Mouse (Mus musculus) embryonic facial prominence, embryonic 12.5 days (tissue): ENCODE measurements at regions not wholly inside any gene's neighbourhood (a gene's known extent, or its start where the extent isn't known, plus 50 kb on each side); places are given as distances from the start of the nearest gene placed in this dataset.

Source experiments
- ATAC-seq: fragments of 200-750 bp; cut with Nextera tagmentation; 2 replicates; pipeline ENCODE4 v1.8.0; 2017; ENCODE audit not compliant: insufficient number of reproducible peaks, insufficient read depth, low FRiP score, low TSS enrichment
- H3K27ac ChIP-seq: fragments of 300-500 bp; sonication (generic); 2 replicates; pipeline ENCODE4 v1.5.1; 2016; ENCODE audit warnings: mild to moderate bottlenecking
- H3K27me3 ChIP-seq: fragments of 300-500 bp; sonication (generic); 2 replicates; pipeline ENCODE4 v1.6.1; 2016; ENCODE audit warnings: mild to moderate bottlenecking, moderate library complexity
- H3K36me3 ChIP-seq: fragments of 300-500 bp; sonication (generic); 2 replicates; pipeline ENCODE4 v1.6.1; 2016; ENCODE audit warnings: mild to moderate bottlenecking
- H3K4me1 ChIP-seq: fragments of 300-500 bp; sonication (generic); 2 replicates; pipeline ENCODE4 v1.6.1; 2016
- H3K4me2 ChIP-seq: fragments of 300-500 bp; sonication (generic); replicated peaks from 2 replicates; pipeline ENCODE4 v1.6.1; 2016; ENCODE audit warnings: mild to moderate bottlenecking, moderate library complexity
- H3K4me3 ChIP-seq: fragments of 300-500 bp; sonication (generic); 2 replicates; pipeline ENCODE4 v1.5.1; 2016; ENCODE audit warnings: mild to moderate bottlenecking
- H3K9ac ChIP-seq: fragments of 300-500 bp; sonication (generic); 2 replicates; pipeline ENCODE4 v1.6.1; 2016; ENCODE audit warnings: mild to moderate bottlenecking, moderate library complexity
- H3K9me3 ChIP-seq: fragments of 300-500 bp; sonication (generic); 2 replicates; pipeline ENCODE4 v1.6.1; 2016; ENCODE audit warnings: mild to moderate bottlenecking, moderate library complexity
- WGBS: fragments of 180-500 bp; shearing (Covaris S2); methylation state at CpG from one replicate; pipeline ENCODE4 v1.1.7; 2016; 5-methylcytosine and 5-hydroxymethylcytosine counted together

- Histone ChIP-seq H3K27ac (no peak overlapping the region), H3K27me3 (no peaks in the 10 kb centered on the region), H3K9ac (no peak overlapping the region), H3K4me3 (no peak overlapping the region), H3K36me3 (no peaks in the 10 kb centered on the region), H3K4me1 (peaks cover 3% of the 10 kb centered on the region; the same call in 1 of the 2 replicates), H3K9me3 (no peaks in the 10 kb centered on the region), H3K4me2 (no peak overlapping the region)
- 28% methylated on average over 3 of the region's 3 CpGs for WGBS
- ATAC-seq: no peak
Observed at GRCm38 (mm10) chr10:99416896-99417479, 154.0 kb downstream of the Dusp6 start.

- Histone ChIP-seq H3K27ac (no peak overlapping the region), H3K9ac (no peak overlapping the region), H3K27me3 (no peaks in the 10 kb centered on the region), H3K4me2 (no peak overlapping the region), H3K4me1 (peaks cover 3% of the 10 kb centered on the region; the same call in 1 of the 2 replicates), H3K9me3 (no peaks in the 10 kb centered on the region), H3K4me3 (no peak overlapping the region), H3K36me3 (no peaks in the 10 kb centered on the region)
- ATAC-seq: no peak
- WGBS: 47% methylated on average over 7 of the region's 7 CpGs
Observed at GRCm38 (mm10) chr10:99417591-99417990, 154.6 kb downstream of the Dusp6 start.

GRCm38 (mm10) chr10:99418497-99418896, 155.5 kb downstream of the Dusp6 start:
- no peaks in the 10 kb centered on the region for H3K9me3 ChIP-seq
- ATAC-seq: no peak
- H3K27ac ChIP-seq: no peak overlapping the region
- H3K4me3 ChIP-seq: no peak overlapping the region
- no peaks in the 10 kb centered on the region for H3K36me3 ChIP-seq
- H3K4me2 ChIP-seq: no peak overlapping the region
- no peak overlapping the region for H3K9ac ChIP-seq
- no peaks in the 10 kb centered on the region for H3K27me3 ChIP-seq
- peaks cover 3% of the 10 kb centered on the region; the same call in 1 of the 2 replicates for H3K4me1 ChIP-seq

GRCm38 (mm10) chr10:99419532-99419931, 156.5 kb downstream of the Dusp6 start:
- H3K9me3 ChIP-seq: no peaks in the 10 kb centered on the region
- no peak overlapping the region for H3K9ac ChIP-seq
- no peaks in the 10 kb centered on the region for H3K27me3 ChIP-seq
- H3K4me2 ChIP-seq: no peak overlapping the region
- H3K4me3 ChIP-seq: no peak overlapping the region
- WGBS: 65% methylated on average over 7 of the region's 7 CpGs
- H3K36me3 ChIP-seq: no peaks in the 10 kb centered on the region
- ATAC-seq: no peak
- no peak overlapping the region for H3K27ac ChIP-seq
- peaks cover 3% of the 10 kb centered on the region; the same call in 1 of the 2 replicates for H3K4me1 ChIP-seq

GRCm38 (mm10) chr10:99423406-99423805, 160.4 kb downstream of the Dusp6 start:
- ATAC-seq: no peak

GRCm38 (mm10) chr10:99425265-99425664, 162.2 kb downstream of the Dusp6 start:
- no peak for ATAC-seq
- Histone ChIP-seq H3K9me3 (no peaks in the 10 kb centered on the region), H3K9ac (no peak overlapping the region), H3K36me3 (no peaks in the 10 kb centered on the region), H3K27ac (no peak overlapping the region), H3K4me1 (peaks cover 2% of the 10 kb centered on the region; the same call in 1 of the 2 replicates), H3K4me2 (no peak overlapping the region), H3K27me3 (no peaks in the 10 kb centered on the region), H3K4me3 (no peak overlapping the region)
- WGBS: 84% methylated on average over 4 of the region's 4 CpGs

More at GRCm38 (mm10) chr10:99423406-99423805, 160.4 kb downstream of the Dusp6 start:
- Histone ChIP-seq H3K27me3 (no peaks in the 10 kb centered on the region), H3K4me2 (no peak overlapping the region), H3K9ac (no peak overlapping the region), H3K4me1 (no peaks in the 10 kb centered on the region), H3K4me3 (no peak overlapping the region), H3K36me3 (no peaks in the 10 kb centered on the region), H3K9me3 (no peaks in the 10 kb centered on the region), H3K27ac (no peak overlapping the region)
- WGBS: 91% methylated on average over 5 of the region's 5 CpGs

- no peak for ATAC-seq
- Histone ChIP-seq H3K27ac (no peak overlapping the region), H3K36me3 (no peaks in the 10 kb centered on the region), H3K4me2 (no peak overlapping the region), H3K27me3 (no peaks in the 10 kb centered on the region), H3K4me1 (peaks cover 8% of the 10 kb centered on the region; the same call in 1 of the 2 replicates), H3K9ac (no peak overlapping the region), H3K4me3 (no peak overlapping the region), H3K9me3 (no peaks in the 10 kb centered on the region)
- WGBS: 42% methylated on average over 9 of the region's 9 CpGs
Observed at GRCm38 (mm10) chr10:99430175-99430574, 167.1 kb downstream of the Dusp6 start.

- Histone ChIP-seq H3K4me1 (peaks cover 8% of the 10 kb centered on the region; the same call in 1 of the 2 replicates), H3K36me3 (no peaks in the 10 kb centered on the region), H3K27ac (no peak overlapping the region), H3K9ac (no peak overlapping the region), H3K4me2 (no peak overlapping the region), H3K4me3 (no peak overlapping the region), H3K9me3 (no peaks in the 10 kb centered on the region), H3K27me3 (no peaks in the 10 kb centered on the region)
- WGBS: 65% methylated on average over 16 of the region's 16 CpGs
- no peak for ATAC-seq
Observed at GRCm38 (mm10) chr10:99430669-99431561, 167.9 kb downstream of the Dusp6 start.

GRCm38 (mm10) chr10:99437060-99437459, 174.0 kb downstream of the Dusp6 start:
- Histone ChIP-seq H3K4me1 (no peaks in the 10 kb centered on the region), H3K4me2 (no peak overlapping the region), H3K36me3 (no peaks in the 10 kb centered on the region), H3K27me3 (no peaks in the 10 kb centered on the region), H3K27ac (no peak overlapping the region), H3K4me3 (no peak overlapping the region), H3K9me3 (no peaks in the 10 kb centered on the region), H3K9ac (no peak overlapping the region)
- ATAC-seq: no peak

GRCm38 (mm10) chr10:99440169-99440568, 177.1 kb downstream of the Dusp6 start:
- H3K4me1 ChIP-seq: no peaks in the 10 kb centered on the region
- H3K27ac ChIP-seq: no peak overlapping the region
- no peak overlapping the region for H3K4me3 ChIP-seq
- no peak overlapping the region for H3K9ac ChIP-seq
- WGBS: 90% methylated on average over 5 of the region's 5 CpGs
- H3K9me3 ChIP-seq: peaks cover 6% of the 10 kb centered on the region; the same call in 1 of the 2 replicates
- H3K4me2 ChIP-seq: no peak overlapping the region
- H3K27me3 ChIP-seq: no peaks in the 10 kb centered on the region
- no peaks in the 10 kb centered on the region for H3K36me3 ChIP-seq
- no peak for ATAC-seq

GRCm38 (mm10) chr10:99441014-99441413, 178.0 kb downstream of the Dusp6 start:
- no peaks in the 10 kb centered on the region for H3K36me3 ChIP-seq
- H3K9ac ChIP-seq: no peak overlapping the region
- ATAC-seq: no peak
- no peak overlapping the region for H3K4me2 ChIP-seq
- H3K4me3 ChIP-seq: no peak overlapping the region
- no peak overlapping the region for H3K27ac ChIP-seq
- H3K27me3 ChIP-seq: no peaks in the 10 kb centered on the region
- H3K4me1 ChIP-seq: no peaks in the 10 kb centered on the region
- H3K9me3 ChIP-seq: peaks cover 6% of the 10 kb centered on the region; the same call in 1 of the 2 replicates
- 47% methylated on average over 6 of the region's 6 CpGs for WGBS

- Histone ChIP-seq H3K27ac (no peak overlapping the region), H3K27me3 (no peaks in the 10 kb centered on the region), H3K4me1 (no peaks in the 10 kb centered on the region), H3K9me3 (peaks cover 6% of the 10 kb centered on the region; the same call in 1 of the 2 replicates), H3K4me3 (no peak overlapping the region), H3K36me3 (no peaks in the 10 kb centered on the region), H3K4me2 (no peak overlapping the region), H3K9ac (no peak overlapping the region)
- 68% methylated on average over 10 of the region's 10 CpGs for WGBS
- ATAC-seq: no peak
Observed at GRCm38 (mm10) chr10:99441931-99442330, 178.9 kb downstream of the Dusp6 start.
